Mouse (Mus musculus) cerebellum, adult 9-11 months (tissue): ENCODE measurements around the gene Sbno2.

Experiments used
- DNase-seq: peaks from one replicate; pipeline ENCODE4 v3.0.0; 2022

The Sbno2 gene

DNA sequence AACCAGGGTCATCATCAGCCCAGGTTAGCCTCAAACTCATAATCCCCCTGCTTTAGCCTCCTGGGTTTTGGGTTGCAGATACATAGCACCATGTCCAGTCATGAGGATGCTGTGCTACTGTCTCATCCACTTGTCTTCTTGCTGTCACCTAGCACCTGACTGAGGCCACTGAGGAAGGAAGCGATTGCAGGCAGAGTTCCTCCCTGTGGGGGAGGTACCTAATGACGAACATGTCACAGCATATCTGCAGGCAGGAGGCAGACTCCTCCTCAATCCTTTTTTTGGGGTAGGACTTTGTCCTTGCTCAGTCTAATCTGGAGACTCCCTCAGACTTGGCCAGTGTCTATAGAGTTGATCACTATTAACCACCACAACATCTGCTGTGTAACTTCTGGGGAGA, 16.3 kb upstream of the Sbno2 start:
- DNase-seq = no peak

DNA sequence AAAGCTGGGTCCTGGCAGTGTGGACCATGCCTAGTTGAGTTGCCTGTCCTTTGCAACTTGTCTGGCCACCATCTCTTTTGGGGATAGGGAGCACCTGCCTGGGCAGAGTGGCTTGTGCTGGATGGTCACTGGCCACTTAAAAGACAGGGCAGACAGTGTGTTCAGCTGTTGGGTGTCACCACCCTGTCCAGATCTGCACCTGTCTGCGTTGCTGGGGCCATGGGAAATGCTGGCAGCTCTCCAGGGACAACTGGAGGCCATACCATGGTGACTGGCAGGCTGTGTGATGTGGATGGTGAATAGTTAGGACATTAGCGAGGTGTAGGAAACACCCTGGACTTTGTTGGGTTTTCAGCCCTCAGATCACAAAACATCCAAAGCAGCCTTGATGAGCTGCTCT, 14.8 kb upstream of the Sbno2 start:
- peak; percentile 49 for DNase-seq

DNA sequence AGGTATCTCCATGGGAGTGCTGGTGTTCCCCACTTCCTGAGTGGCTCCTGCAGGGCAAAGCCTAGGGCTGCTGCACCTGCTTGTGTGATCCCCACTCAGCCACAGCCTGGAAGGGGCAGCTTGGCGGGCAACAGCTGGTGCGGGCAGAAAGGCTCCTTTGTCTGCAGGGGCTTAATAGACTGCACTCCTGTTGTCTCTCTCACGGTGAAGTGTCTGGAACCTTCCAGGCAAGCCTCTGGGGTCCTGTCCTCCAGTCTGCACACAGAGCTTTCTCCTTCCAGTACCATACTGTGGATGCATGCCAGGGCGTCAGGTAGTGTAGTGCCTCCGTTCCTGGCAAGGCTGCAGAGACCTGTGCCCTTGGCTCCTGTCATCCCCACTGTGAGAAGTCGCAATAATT, 13.2 kb upstream of the Sbno2 start:
- peak; percentile 69 for DNase-seq

DNA sequence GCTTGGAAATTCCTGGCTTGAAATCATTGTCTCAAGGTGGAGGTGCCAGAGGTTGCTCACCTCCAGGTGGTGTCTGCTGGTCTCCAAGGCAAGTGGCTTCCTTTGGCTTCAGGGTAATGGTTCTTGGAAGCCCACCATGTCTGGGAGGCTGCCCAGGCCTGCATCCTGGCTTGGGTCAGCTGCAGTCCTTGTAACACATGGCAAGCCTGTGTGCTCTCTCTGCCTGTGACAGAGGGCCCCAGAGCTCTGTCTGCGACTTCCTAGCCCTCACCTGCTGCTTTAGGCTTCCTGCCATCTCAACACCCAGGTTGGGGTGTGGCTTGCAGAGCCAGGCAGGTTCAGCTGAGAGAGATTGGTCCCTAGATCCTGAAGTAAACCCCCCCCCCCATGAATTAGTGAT, 12.4 kb upstream of the Sbno2 start:
- DNase-seq = no peak

DNA sequence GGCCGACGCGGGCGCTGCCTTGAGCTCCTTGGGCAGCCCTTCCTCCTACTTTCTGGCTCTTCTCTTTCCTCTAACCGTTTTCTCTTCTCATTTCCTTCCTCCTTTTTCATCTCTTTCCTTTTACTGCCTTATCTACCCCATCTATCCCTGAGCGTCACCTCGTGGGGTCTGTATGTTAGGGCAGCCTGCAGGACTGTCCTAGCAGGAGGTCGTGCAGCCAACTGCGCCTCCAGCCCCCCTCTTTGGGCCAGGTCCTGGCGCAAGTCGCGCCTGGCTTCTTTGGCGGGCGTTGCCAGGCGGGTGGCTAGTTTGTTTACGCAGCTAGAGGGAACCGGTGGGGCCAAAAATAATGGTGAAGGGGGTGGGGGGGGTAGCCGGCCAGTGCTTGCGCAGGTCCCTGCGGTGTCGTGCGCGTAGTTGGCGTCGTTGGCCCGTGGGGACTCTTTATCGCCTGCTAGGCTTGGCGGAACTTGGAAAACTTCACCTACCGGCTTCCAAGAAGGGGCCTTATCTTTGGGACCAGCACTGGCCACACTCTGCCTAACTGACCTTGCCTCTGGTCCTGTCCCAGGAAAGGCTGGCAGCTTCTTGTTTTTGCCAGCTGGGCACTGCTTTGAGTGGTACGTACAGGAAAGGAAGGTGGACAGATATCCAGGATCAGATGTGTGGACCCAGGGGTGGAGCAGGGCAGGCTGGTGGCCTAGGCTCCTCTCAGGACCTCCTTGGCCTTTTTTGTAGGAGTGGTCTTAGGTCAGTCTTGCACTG, 11.7 kb upstream of the Sbno2 start:
- DNase-seq = peak; percentile 77

DNA sequence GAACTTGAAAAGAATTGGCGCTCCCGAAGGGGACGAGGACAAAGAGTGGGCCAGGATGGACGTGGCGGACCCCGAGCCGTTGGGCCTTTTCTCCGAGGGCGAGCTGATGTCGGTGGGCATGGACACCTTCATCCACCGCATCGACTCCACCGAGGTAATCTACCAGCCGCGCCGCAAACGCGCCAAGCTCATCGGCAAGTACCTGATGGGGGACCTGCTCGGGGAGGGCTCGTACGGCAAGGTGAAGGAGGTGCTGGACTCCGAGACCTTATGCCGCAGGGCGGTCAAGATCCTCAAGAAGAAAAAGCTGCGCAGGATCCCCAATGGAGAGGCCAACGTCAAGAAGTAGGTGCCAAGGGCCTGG, 11.2 kb upstream of the Sbno2 start:
- peak; percentile 70 for DNase-seq

DNA sequence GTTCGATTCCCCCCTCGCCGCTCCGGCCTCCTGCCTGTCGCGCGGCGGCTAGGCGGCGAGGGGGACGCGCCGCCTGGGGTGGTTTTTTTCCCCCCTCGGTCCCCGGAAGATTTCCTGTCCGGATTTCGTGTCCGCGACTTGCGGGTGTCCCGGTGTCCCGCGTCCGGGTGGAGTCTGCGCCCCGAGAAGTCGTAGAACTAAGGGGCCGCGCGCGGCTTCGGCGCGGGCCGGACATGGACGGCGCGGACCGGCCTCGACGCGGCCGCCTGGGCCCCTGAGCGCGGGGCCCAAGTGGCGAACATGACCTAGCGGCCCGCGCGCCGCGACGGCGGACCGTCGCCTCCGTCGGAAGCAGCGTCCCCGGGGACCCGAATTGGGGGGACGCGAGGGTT, 10.6 kb upstream of the Sbno2 start:
- no peak for DNase-seq

DNA sequence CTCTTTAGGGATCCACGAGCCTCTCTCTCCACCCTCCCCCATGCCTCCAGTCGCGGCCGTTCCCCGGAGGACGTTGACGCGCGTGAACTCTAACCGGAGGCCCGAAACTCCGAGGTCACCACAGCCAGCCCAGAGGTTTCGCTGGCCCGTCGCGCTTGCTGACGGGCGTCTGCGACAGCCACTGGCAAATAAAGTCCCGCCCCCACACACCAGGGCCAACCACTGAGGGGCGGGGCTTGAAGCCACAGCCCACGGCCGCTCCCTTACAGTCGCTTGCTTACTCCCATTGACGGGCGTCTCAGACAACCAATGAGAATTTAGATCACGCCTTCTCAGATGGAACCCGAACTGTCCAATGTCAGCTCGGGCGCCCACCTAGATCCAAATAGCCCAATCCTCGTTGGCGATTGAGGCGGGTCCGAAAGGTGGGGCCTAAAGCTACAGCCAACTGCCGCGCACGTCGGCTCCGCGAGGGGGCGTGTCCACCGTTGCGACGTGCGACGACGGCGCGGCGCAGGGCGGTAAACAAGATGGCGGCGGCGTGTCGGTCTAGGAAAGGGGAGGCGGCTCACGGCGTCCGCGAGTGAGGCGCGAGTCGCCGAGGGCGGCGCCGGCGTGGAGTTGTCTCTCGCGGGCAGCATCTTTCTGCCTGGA, 10.0 kb upstream of the Sbno2 start, which contains the start of gene Stk11:
Gene Stk11, plus strand, starts transcription at position 514 of the 654 bp plus-strand sequence.
- peak; percentile 100 for DNase-seq

DNA sequence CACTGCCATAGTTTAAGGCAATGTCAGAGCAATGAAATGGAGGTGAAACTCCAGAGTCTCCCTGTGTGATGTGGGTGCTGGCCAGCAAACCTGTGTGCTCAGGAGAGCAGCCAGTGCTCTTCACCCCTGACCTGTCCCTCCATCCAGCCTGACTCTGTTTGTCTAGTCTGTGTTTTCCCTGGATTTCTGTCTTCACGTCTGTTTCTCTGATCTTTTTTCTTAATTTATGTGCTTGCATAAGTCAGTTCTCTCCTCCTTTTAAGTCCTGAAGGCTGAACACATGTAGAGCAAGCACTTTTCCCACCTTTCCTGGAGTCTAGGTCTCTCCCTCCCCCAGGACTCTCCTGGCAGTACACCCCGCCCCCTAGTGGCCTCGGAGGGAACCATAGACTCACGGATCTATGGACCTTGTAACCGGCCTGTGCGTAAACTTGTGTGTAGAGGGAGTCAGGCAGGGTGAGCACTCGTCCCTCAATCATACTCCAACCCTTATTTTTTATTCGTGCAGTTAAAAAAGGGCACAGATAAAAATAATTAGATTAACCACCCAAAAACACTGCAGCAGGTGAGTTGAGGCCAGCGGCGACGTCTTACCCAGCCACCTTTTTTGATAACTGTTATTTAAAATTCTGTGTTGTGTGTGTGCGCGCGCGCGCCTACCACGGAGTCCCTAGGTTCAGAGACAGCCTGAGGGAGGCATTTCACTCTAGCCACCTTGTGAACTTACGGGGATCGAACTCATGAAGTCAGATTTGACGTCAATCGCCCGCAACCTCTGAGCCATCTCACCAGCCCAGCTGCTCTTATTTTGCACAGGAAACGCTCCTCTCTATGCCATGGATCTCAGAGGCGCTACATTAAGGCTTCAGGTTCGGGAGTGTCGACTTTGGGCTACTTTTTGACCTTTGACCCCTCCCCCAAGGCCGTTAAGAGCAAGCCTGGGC, 9.2 kb upstream of the Sbno2 start:
- peak; percentile 90 for DNase-seq

DNA sequence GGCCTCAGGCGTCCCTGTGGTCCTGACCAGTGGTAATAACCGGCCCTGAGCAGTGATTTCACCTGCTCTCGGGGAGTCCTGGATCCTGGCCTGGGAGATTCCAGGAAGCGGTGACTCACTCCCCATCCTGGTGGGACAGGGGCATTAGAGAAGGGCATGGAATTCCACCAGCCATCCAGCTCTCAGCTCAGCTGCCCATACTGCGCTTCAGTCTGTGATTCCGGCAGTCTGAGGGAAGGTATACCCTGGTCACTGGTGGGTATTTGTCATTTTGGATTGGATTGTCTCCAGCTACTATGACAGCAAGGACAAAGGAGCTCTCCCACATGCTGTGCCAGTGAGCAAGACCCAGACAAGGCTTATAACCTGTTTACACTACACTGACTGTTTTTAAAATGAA, 2.3 kb upstream of the Sbno2 start:
- DNase-seq = no peak

DNA sequence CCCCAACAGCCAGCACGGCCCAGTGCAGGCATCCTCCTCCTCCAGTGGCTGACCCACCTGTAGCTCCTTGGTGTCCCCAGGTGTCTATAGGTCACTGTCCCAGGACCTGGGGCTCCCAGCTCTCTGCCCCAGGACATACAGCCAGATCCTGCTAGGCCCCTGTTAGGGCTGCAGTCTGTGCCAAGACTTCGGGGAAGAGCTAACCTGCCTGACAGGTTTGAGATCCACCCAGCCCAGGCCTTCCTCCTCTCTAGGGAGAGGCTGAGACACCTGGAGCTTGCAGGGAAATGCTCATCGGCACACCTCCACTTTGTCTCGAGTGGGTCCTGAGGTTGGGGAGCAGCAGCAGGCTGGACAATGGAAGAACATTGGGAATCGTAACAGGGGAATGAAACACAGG, 555 bp upstream of the Sbno2 start:
- no peak for DNase-seq

DNA sequence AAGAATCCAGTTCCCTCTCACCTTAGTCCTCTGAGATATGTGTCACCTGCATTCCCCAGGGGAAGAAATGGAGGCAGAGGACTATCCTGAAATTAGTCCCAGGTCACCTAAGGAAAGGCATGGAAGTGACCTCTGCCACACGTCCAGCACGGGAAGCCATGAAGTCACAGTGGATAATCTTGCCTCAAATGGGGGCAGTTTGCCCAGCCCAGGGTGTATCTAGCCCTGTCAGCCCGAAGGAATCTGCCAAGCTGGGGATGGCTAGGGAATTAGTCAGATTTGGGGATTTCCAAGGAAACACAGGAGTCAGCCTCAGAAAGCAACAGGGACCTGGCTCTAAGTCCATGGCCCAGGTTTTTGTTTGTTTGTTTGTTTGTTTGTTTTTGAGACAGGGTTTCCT, 1.2 kb downstream of the Sbno2 start:
- DNase-seq = no peak

DNA sequence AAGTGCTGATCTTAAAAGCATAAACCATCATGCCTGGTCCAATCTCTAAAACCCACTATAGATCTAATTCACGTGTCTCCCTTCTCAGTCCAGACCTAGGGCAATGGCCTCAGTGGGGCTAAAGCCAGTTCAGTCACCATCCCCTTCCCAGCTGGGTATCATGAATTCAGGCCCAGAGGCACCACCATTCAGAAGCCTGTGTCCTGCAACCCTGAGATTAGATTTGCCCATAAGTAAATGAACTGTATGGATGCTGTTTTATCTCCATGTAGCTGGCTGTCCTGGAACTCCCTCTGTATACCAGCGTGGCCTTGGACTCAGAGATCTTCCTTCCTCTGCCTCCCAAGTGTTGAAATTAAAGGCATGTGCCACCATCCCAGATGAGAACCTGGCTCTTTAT, 2.3 kb downstream of the Sbno2 start:
- no peak for DNase-seq

DNA sequence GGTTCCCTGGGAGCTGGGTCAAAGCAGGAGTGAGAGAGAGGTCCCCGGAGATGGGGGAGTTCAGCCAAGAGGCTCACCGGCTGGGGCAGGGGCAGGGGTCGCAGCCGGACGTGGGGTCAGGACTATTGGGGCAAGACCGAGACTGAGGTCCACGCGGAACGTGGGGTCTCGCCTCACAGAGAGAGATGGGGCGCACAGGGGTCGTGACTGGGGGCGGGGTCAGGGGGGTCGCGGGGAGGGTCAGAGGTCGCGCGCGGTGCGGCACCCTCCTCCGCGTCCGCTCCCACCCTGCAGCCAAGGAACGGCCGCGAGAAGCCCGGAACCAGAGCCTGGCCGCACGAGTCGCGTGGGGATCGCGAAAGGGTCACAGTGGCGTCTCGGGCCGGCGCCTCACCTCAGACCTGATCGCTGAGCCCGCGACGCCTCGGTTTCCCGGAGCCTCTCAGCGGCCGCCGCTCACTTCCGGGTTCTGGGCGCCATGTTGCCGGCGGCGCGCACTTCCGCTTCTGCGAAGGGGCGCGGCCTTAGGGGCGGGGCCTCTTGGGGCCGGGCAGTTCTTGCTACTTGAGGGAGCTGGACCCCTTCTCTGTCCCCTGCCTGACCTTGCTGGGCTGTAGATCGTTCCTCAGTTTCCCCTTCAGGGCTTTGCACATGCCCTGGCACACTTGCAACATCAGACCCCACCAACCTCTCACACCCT, 3.0 kb downstream of the Sbno2 start:
- peak; percentile 86 for DNase-seq

DNA sequence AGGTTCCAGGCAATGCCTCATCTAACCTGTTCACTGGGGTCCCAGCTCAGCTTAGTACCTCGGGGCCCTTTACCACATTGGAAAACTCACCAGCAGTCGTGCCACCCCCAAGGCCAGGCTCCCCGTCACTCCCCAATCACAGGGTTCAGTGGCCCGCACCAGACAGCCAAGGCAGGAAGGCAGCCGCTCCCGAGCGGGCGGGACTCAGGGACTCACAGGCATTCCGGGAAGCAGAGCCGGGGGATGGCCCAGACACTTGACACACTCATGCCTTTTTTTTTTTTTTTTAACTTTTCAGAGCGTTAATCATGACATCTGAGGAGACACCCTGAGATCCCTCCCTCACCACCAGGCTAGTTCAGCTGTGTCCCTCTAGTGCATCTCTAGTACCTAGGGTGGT, 4.4 kb downstream of the Sbno2 start:
- DNase-seq = no peak

DNA sequence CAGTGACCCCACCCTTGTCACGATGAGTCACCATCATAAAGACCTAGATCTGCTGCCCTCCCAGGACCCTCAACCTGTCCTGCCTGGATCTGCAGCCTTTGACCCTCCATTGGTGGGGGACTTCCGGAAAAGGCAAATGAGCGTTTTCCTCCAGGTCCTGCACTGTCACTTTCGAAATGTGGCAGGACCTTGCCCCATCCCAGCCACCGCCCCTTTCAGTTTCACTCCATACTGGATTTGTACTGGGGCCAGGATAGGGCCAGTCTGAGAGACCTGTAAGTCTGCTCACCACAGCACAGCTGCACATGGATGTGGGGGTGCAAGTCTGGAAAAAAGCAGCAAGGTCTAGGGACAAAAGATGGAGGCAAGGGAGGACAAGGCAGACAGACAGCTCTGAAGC, 6.7 kb downstream of the Sbno2 start:
- no peak for DNase-seq

DNA sequence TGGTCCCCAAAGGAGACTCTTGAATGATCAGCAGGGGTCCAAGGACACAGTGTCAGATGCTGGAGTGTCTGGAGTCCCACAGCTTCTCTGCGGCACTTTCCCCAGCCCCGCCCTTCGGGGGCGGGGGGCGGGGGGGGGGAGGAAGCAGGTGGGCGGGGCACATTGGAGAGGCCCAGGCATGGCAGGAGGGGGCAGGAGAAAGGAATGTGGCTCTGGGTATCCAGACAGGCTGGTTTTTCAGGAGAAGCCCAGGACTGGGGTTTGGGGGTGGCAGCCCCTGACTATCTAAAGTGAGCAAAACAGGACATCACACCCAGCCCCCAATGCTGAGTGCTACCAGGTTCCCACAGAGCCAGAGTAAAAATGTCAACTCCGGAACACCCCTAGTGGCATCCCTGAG, 8.1 kb downstream of the Sbno2 start:
- DNase-seq = no peak

DNA sequence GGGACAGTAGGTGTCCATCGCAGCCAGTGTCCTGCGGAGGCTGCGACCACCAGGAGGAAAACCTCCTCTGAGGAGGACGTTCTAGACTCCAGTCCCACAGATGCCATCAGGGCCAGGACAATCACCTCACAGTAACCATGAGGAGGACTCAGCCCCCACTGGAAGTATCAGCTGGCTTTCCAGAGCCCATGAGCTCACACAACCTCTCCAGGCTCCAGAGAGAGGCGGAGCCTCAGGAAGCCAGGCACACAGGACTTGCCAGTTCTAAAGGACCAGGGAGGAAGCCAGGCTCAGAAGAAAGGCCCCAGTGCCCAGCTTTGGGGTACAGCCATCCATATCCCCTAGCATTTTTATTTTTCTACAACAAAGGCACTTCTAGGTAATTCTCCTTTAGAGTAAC, 9.8 kb downstream of the Sbno2 start:
- no peak for DNase-seq

DNA sequence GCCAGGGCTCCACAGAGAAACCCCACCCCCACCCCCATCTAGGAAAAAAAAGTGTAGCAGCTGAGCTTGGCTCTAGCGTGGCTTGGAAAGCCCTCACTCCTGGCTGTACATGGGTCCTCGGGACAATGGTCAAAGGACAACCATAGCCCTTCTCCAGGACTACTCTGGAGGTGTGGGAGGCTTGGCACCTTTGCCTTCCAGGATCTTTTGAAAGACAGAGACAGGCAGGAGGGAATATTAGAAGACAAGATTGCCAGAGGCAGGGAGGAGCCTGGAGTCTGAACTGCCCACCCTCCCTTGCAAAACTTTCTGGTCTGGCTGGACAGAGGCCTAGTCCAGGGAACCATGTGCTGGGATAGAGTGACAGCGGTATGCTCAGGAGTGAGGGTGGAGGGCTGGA, 10.7 kb downstream of the Sbno2 start:
- no peak for DNase-seq

DNA sequence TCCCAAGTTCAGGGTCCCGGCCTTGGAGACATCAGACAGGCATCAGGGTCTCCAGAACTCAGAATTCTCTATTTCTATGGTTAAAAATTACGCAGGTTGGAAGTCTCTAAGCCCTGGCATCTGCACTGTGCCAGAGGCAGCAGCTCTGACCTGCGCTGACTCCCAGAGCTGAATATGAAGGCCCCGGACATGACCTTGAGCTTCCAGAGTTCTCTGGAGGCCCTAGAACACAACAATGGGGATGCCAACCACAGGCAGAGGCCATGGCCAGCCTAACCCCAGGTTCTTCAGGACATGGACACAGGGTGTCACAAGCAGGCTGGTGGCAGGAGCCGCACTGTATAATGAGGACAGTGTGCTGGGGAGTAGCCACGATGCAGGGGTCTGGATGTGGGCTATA, 11.3 kb downstream of the Sbno2 start:
- DNase-seq = no peak

DNA sequence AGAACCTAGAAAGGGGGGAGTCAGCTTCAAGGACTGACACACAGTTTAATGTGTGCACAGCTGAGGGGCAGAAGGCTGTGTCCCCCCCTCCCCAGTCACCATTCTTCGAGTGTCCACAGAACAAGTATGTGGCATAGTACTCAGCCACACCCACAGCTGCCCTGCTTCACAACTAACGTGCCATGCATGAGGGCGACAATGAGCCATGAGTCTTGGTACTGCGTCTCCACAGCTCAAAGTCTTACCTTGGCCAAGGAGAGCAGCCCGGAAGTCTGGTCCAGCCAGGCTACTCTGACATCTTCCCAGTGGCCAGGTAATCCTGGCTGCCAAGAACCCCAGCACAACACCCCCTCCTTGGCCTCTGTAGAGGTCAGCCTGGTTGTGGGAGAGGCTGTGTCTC, 12.7 kb downstream of the Sbno2 start:
- DNase-seq = no peak

DNA sequence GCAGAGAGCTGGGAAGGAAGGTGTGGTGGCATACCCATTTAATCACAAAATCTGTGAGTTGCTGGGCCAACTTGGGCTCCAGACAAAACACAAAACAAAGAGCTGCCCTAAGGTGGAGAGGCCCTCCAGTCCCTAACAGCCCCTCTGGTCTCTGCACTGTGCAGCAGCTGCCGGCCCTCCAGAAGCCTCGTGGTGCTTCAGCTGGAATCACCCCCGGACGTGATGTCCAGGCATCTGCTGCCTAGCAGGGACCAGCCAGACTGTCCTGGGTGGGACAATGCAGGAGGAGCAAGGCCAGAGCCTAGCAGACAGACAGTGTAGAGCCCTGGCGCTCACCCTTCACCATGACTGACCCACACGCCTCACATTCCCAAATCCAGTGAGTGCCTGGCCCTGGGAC, 13.8 kb downstream of the Sbno2 start:
- no peak for DNase-seq

DNA sequence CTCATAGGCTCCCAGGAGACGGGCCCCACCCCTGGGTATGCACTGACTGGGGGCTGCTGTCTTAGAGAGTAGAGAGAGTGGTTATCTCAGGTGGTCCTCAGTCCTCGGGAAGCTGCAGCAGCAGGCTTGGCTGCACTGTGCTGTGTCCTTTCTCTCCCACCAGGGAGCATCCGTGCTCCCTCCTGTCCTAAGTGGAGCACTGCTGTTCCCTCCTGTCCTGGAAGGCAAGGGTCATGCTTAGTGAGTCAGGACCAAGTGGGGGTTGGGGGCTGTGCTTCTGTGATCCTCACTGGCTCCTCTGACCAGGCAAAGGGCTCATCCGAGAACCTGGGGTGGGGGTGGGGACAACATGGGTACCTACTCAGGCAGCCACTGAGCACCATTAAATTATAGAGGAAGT, 16.2 kb downstream of the Sbno2 start:
- no peak for DNase-seq
